Mouse (Mus musculus): ENCODE measurements at regions not wholly inside any gene's neighbourhood (a gene's known extent, or its start where the extent isn't known, plus 50 kb on each side); places are given as distances from the start of the nearest gene placed in this dataset.

DNA sequence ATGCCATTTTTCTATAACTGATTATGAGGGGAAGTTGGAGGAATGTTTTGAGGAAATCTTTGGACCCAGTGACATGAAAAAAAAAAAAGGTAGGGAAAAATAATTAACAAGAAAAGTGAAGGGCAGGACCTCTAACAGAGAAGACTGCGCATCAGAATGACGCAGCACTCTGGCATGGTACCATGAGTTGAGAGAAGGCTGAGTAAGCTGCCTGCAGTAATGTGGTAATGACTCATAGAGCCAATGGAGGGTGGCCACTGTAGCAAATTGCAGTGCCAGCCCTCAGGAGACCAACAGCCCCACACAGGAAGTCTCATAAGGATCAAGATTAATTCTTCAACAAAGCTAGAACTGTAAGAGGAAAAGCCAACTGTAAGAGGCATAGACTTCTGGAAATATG, 134.3 kb upstream of the Rag2 start:
- DNase-seq (ENCODE audit: extremely low spot score in 1 of 2, low spot score in 1 of 2): no peak

DNA sequence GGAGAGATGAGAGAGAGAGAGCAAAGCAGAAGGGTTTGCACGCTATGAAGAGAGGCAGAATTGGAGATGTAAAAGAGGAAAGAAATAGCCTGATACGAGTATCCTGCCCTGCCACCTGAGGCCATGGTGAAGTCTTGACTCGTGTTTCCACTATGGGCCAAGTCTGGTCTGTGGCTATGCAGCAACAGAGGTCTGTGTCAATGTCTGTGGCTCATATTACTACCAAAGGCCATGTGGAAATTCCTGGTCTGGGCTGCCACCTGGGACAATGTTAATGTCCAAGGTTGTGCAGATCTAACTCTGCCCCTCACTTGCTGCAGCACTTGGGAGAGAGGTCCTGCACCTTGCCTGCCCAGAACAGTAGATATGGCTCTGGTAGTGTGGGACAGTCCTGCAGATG, 132.8 kb upstream of the Rag2 start:
- no peak for DNase-seq (ENCODE audit: extremely low spot score in 1 of 2, low spot score in 1 of 2)

DNA sequence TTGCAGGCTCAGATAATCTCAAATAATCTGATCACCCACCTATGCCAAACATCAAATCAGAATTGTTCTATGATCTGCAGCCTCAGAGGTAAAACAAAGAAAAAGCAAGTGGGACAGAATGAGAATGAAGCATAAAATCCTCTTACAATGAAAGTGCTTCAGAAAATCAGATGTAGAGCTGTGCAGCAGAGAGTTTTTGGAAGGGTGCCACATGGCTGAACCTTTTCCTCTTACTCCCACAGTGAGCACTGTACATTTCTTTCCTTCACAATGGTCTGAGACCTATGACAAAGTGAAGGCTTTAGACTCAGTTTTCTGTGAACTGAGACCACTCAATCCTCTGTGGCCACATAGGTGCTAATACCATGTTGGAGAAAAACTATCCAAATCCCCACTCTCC, 116.4 kb upstream of the Rag2 start:
- no peak for DNase-seq (ENCODE audit: extremely low spot score in 1 of 2, low spot score in 1 of 2)

All from frontal cortex, adult 2 months (tissue).